26 mouse cellular contexts compared by ENCODE assay signal in genomic region chr19:56076128-56076527, GRCm38 (mm10).
DNase-seq lines count a peak whose midpoint lies in the region; ATAC-seq and TF ChIP-seq lines count a peak whose summit lies in the region.
"Had no signal": no experiment of that assay in that cellular context is flagged by ENCODE, and none has a peak within 500 bp of the region (broad histone marks: within the 10 kb centered on the region; RNA-seq: fewer than 3 reads in every experiment).

No protein-coding gene starts in this region.

- no peak overlapping the region for H3K4me2 ChIP-seq in embryonic facial prominence, embryonic 14.5 days (ENCODE audit: low read depth, low read length)
- H3K4me2 ChIP-seq in kidney, embryonic 15.5 days, result no peak overlapping the region
- H3K4me2 ChIP-seq: embryonic facial prominence, embryonic 15.5 days; heart, embryonic 13.5 days; hindbrain, embryonic 14.5 days had no signal

- DNase-seq in embryonic facial prominence, embryonic 14.5 days (ENCODE audit: low spot score), result no peak
- no peak for DNase-seq in embryonic facial prominence, embryonic 10.5 days (ENCODE audit: low spot score)
- DNase-seq in gastrocnemius, adult 2 months, result peak; percentile 46
- DNase-seq in gastrocnemius, postnatal 10 days, result no peak
- DNase-seq in urinary bladder, adult 2 months (ENCODE audit: low spot score), result peak; percentile 10
- no peak for DNase-seq in urinary bladder, postnatal 25 days (ENCODE audit: low spot score)
- no peak for DNase-seq in layer of hippocampus, adult 18-20 months (ENCODE audit: low spot score in 2 of 2)
- DNase-seq: adrenal gland, adult 2 months; adrenal gland, postnatal 14 days; cerebellum, adult 11-12 months; cerebellum, adult 8-10 months; cerebellum, postnatal 10 days; cerebellum, postnatal 36 days; embryo, embryonic 11 days; forebrain, postnatal 0 days; heart, adult 2 months; heart, postnatal 14 days; heart, postnatal 4 days had no signal

- no peaks in the 10 kb centered on the region for H3K36me3 ChIP-seq in embryonic facial prominence, embryonic 14.5 days (ENCODE audit: control insufficient read depth, insufficient read depth, low read length)
- H3K36me3 ChIP-seq in embryonic facial prominence, embryonic 10.5 days (replicated peaks), result no peaks in the 10 kb centered on the region
- H3K36me3 ChIP-seq in kidney, embryonic 15.5 days, result no peaks in the 10 kb centered on the region
- H3K36me3 ChIP-seq: embryonic facial prominence, embryonic 15.5 days; G1E; heart, embryonic 10.5 days; heart, embryonic 13.5 days had no signal

- H3K9me3 ChIP-seq in embryonic facial prominence, embryonic 14.5 days (ENCODE audit: control insufficient read depth, low read length), result no peaks in the 10 kb centered on the region
- no peaks in the 10 kb centered on the region for H3K9me3 ChIP-seq in embryonic facial prominence, embryonic 10.5 days
- H3K9me3 ChIP-seq in kidney, embryonic 15.5 days (replicated peaks), result no peaks in the 10 kb centered on the region
- H3K9me3 ChIP-seq: embryonic facial prominence, embryonic 15.5 days; heart, embryonic 10.5 days; heart, embryonic 13.5 days had no signal

- no peak for TF ChIP-seq CTCF in gastrocnemius, adult 2 months (IDR thresholded peaks at IDR 0.05)

- intact Hi-C loops in gastrocnemius, adult 2 months (cut with DNase I), result no loop called here

- peaks cover 8% of the 10 kb centered on the region for H3K4me1 ChIP-seq in embryonic facial prominence, embryonic 14.5 days (ENCODE audit: control insufficient read depth, insufficient read depth, low read length)
- peaks cover 9% of the 10 kb centered on the region for H3K4me1 ChIP-seq in embryonic facial prominence, embryonic 10.5 days
- peaks cover 4% of the 10 kb centered on the region for H3K4me1 ChIP-seq in kidney, embryonic 15.5 days
- H3K4me1 ChIP-seq: heart, embryonic 13.5 days had no signal

- H3K27ac ChIP-seq in embryonic facial prominence, embryonic 14.5 days (replicated peaks; ENCODE audit: low read depth, low read length), result no peak overlapping the region
- H3K27ac ChIP-seq in embryonic facial prominence, embryonic 10.5 days (replicated peaks), result no peak overlapping the region
- peak overlapping the region; percentile 79 for H3K27ac ChIP-seq in gastrocnemius, adult 2 months
- no peak overlapping the region for H3K27ac ChIP-seq in kidney, embryonic 15.5 days
- H3K27ac ChIP-seq: embryonic facial prominence, embryonic 15.5 days; heart, adult 2 months; heart, embryonic 10.5 days; heart, embryonic 13.5 days; hindbrain, embryonic 14.5 days had no signal

- 75% methylated on average over 8 of the region's 8 CpGs for WGBS in embryonic facial prominence, embryonic 14.5 days
- 93% methylated on average over 8 of the region's 8 CpGs for WGBS in embryonic facial prominence, embryonic 10.5 days
- 64% methylated on average over 8 of the region's 8 CpGs for WGBS in kidney, embryonic 15.5 days

- H3K4me3 ChIP-seq in embryonic facial prominence, embryonic 14.5 days (ENCODE audit: low read depth, low read length), result no peak overlapping the region
- no peak overlapping the region for H3K4me3 ChIP-seq in embryonic facial prominence, embryonic 10.5 days
- H3K4me3 ChIP-seq in gastrocnemius, adult 2 months, result peak overlapping the region; percentile 63
- H3K4me3 ChIP-seq in kidney, embryonic 15.5 days (replicated peaks), result no peak overlapping the region
- H3K4me3 ChIP-seq: embryonic facial prominence, embryonic 15.5 days; heart, adult 2 months; heart, embryonic 10.5 days; heart, embryonic 13.5 days had no signal

- H3K27me3 ChIP-seq in embryonic facial prominence, embryonic 14.5 days (replicated peaks; ENCODE audit: control insufficient read depth, insufficient read depth, low read length), result no peaks in the 10 kb centered on the region
- peaks cover 69% of the 10 kb centered on the region for H3K27me3 ChIP-seq in embryonic facial prominence, embryonic 10.5 days (replicated peaks; ENCODE audit: low read depth, poor library complexity, severe bottlenecking)
- H3K27me3 ChIP-seq in kidney, embryonic 15.5 days, result no peaks in the 10 kb centered on the region
- H3K27me3 ChIP-seq: embryonic facial prominence, embryonic 15.5 days had no signal

- no peak overlapping the region for H3K9ac ChIP-seq in embryonic facial prominence, embryonic 14.5 days (ENCODE audit: low read depth, low read length)
- no peak overlapping the region for H3K9ac ChIP-seq in kidney, embryonic 15.5 days
- H3K9ac ChIP-seq: embryonic facial prominence, embryonic 15.5 days; forebrain, postnatal 0 days; heart, embryonic 13.5 days; hindbrain, embryonic 14.5 days had no signal

- peak; percentile 50; the same call in 1 of the 2 replicates for ATAC-seq in embryonic facial prominence, embryonic 14.5 days (ENCODE audit: low read depth)
- no peak for ATAC-seq in kidney, embryonic 15.5 days (replicated peaks; ENCODE audit: low FRiP score)
- ATAC-seq: forebrain, embryonic 14.5 days; forebrain, postnatal 0 days; intestine, postnatal 0 days had no signal

Comparison
In these comparisons a context has a peak if more than half of its experiments do, and no peak if none do; other contexts are left out.
1. DNase-seq: peak in gastrocnemius, adult 2 months (single experiment) and urinary bladder, adult 2 months (single experiment); none in embryonic facial prominence, embryonic 14.5 days (single experiment), embryonic facial prominence, embryonic 10.5 days (single experiment), gastrocnemius, postnatal 10 days (single experiment), urinary bladder, postnatal 25 days (single experiment) and layer of hippocampus, adult 18-20 months (0 of 2).